21 mouse cellular contexts compared by ENCODE assay signal in the genomic region with DNA sequence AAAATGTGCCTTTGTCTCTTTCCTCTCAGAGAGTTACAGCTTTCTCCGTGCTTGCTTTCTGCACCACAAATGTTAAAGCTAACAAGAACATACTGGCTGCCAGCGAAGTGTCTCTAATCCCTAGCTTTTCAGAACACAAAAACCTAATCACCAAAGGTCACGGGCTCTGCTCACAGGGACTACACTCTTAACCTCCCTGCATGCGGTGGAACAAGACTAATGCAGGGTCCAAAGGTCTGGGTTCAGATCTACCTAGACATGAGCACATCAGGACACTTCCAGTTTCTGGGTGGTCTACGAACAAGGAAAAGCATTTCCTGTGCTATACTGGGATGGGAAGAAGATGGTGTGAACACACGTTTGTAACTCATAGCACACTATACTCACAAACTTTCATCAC.
"Had no signal": no experiment of that assay in that cellular context is flagged by ENCODE, and none has a peak within 500 bp of the region (broad histone marks: within the 10 kb centered on the region; RNA-seq: fewer than 3 reads in every experiment).

No protein-coding gene starts in this region.

- DNase-seq: liver; lung, adult 18-20 months; lung, postnatal 10 days; lung, postnatal 36 days; retina, postnatal 1 day; right cerebral cortex, postnatal 25 days; spleen, adult 18-20 months; thymus, postnatal 36 days had no signal

- H3K4me3 ChIP-seq: limb, embryonic 10.5 days; limb, embryonic 13.5 days; liver, embryonic 12.5 days; liver, embryonic 15.5 days; lung, embryonic 15.5 days; megakaryocyte, embryonic 14.5 days; midbrain, embryonic 10.5 days; midbrain, embryonic 13.5 days; myocyte; neural tube, embryonic 13.5 days; stomach, embryonic 15.5 days had no signal

- H3K27ac ChIP-seq: hindbrain, postnatal 0 days; kidney, postnatal 0 days; limb, embryonic 10.5 days; limb, embryonic 13.5 days; liver, embryonic 12.5 days; liver, embryonic 15.5 days; lung, embryonic 15.5 days; midbrain, embryonic 10.5 days; midbrain, embryonic 13.5 days; neural tube, embryonic 13.5 days; stomach, embryonic 15.5 days had no signal
